Comparison of ENCODE assay signal across 8 mouse cellular contexts in the genomic region with DNA sequence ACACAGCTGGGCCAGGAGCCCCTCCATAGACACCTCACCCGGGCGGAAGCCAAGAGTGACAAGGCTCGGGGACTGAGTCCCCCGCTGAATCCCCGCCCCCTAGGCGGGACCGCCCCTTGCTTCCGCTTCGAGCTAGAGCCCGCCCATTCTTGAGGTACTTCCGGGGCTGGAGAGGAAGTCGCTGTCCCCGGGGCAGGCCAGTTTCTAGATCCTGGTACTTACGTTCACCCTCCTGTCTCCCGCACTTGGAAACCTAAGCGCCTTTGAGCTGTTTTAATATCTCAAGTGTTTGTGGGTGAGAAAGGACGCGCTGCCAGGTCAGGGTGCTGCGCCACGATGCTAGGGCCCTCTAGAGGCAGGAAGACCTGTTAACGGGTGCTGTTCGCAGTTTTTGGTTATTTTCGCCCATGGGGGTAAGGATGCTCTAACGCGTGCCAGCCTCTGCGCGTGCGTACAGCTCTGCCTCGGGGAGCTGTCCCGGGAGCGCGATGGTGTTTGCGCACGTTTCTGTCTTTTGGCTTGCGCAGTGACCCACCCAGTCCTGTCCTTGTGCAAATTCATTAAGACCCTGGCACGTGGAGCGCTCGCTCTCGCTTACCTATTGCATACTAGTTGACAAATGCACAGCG. TPM values are rescaled to one million over a fixed set of nuclear protein-coding genes. Genes with fewer than 3 reads are reported as not detected.
DNase-seq lines count a peak whose midpoint lies in the region; ATAC-seq and TF ChIP-seq lines count a peak whose summit lies in the region.

A gene (minus strand): TSS at position 447 of the 629 bp plus-strand sequence.

- ATAC-seq in forebrain, embryonic 12.5 days (ENCODE audit: low FRiP score) = peak; percentile 98
- ATAC-seq in heart, postnatal 0 days (ENCODE audit: insufficient read depth, low read depth) = peak; percentile 99
- peak; percentile 98 for ATAC-seq in liver, embryonic 16.5 days (ENCODE audit: low read depth)
- peak; percentile 99 for ATAC-seq in neural tube, embryonic 13.5 days (ENCODE audit: low read depth)

- DNase-seq in c-Kit-positive CD71-positive TER-119-positive erythroid progenitor cells, embryonic 14.5 days (ENCODE audit: low spot score) = peak; percentile 95
- peak; percentile 94 for DNase-seq in heart, postnatal 0 days (ENCODE audit: low spot score)
- peak; percentile 96 to 97 for DNase-seq in kidney, postnatal 4 days

- H3K36me3 ChIP-seq in E14TG2a.4 (ENCODE audit: insufficient read depth, low read length) = peaks cover 17% of the 10 kb centered on the region
- peaks cover 12% of the 10 kb centered on the region; the same call in 1 of the 2 replicates for H3K36me3 ChIP-seq in forebrain, embryonic 12.5 days (replicated peaks)
- H3K36me3 ChIP-seq in heart, postnatal 0 days (replicated peaks; ENCODE audit: control insufficient read depth, insufficient read depth, low read length) = 0 out of 2 replicates have a peak, but pooled peaks cover 5% of the 10 kb centered on the region
- H3K36me3 ChIP-seq in liver, embryonic 16.5 days (ENCODE audit: control insufficient read depth, insufficient read depth) = no peaks in the 10 kb centered on the region
- H3K36me3 ChIP-seq in neural tube, embryonic 13.5 days = peaks cover 14% of the 10 kb centered on the region
- no peaks in the 10 kb centered on the region for H3K36me3 ChIP-seq in testis, adult 2 months (ENCODE audit: control insufficient read depth, insufficient read depth, low read length)

- peak; percentile 39; the same call in 1 of the 2 replicates for TF ChIP-seq EP300 in heart, postnatal 0 days (IDR thresholded peaks at IDR 0.05; ENCODE audit: low read depth)

- TF ChIP-seq POLR2A in testis, adult 2 months (IDR thresholded peaks at IDR 0.05; ENCODE audit: control insufficient read depth, low read depth, low read length) = peak; percentile 86

- H3K4me2 ChIP-seq in forebrain, embryonic 12.5 days = peak within 1 kb of the TSS; percentile 85
- H3K4me2 ChIP-seq in heart, postnatal 0 days (ENCODE audit: low read depth, low read length) = peak within 1 kb of the TSS; percentile 86
- peak within 1 kb of the TSS; percentile 98 for H3K4me2 ChIP-seq in liver, embryonic 16.5 days (ENCODE audit: low read depth, low read length)
- H3K4me2 ChIP-seq in neural tube, embryonic 13.5 days = peak within 1 kb of the TSS; percentile 78

- no peaks in the 10 kb centered on the region for H3K9me3 ChIP-seq in E14TG2a.4 (ENCODE audit: low read length)
- H3K9me3 ChIP-seq in forebrain, embryonic 12.5 days = no peaks in the 10 kb centered on the region
- no peaks in the 10 kb centered on the region for H3K9me3 ChIP-seq in heart, postnatal 0 days (replicated peaks; ENCODE audit: control insufficient read depth, low read length)
- no peaks in the 10 kb centered on the region for H3K9me3 ChIP-seq in liver, embryonic 16.5 days (replicated peaks; ENCODE audit: control insufficient read depth, low read length)
- no peaks in the 10 kb centered on the region for H3K9me3 ChIP-seq in neural tube, embryonic 13.5 days

- H3K4me1 ChIP-seq in E14TG2a.4 (replicated peaks; ENCODE audit: low read depth, low read length) = peaks cover 37% of the 10 kb centered on the region
- peaks cover 11% of the 10 kb centered on the region for H3K4me1 ChIP-seq in forebrain, embryonic 12.5 days
- H3K4me1 ChIP-seq in heart, postnatal 0 days (ENCODE audit: control insufficient read depth, insufficient read depth) = 0 out of 2 replicates have a peak, but pooled peaks cover 8% of the 10 kb centered on the region
- peaks cover 14% of the 10 kb centered on the region for H3K4me1 ChIP-seq in liver, embryonic 16.5 days (ENCODE audit: control insufficient read depth, low read depth, low read length)
- H3K4me1 ChIP-seq in neural tube, embryonic 13.5 days (replicated peaks) = peaks cover 20% of the 10 kb centered on the region
- peaks cover 3% of the 10 kb centered on the region for H3K4me1 ChIP-seq in testis, adult 2 months (ENCODE audit: control insufficient read depth, insufficient read depth, low read length)

- H3K9ac ChIP-seq in forebrain, embryonic 12.5 days = peak within 1 kb of the TSS; percentile 85
- H3K9ac ChIP-seq in heart, postnatal 0 days (replicated peaks; ENCODE audit: low read depth, low read length) = peak within 1 kb of the TSS; percentile 72
- H3K9ac ChIP-seq in liver, embryonic 16.5 days (ENCODE audit: low read depth, low read length) = peak within 1 kb of the TSS; percentile 91
- H3K9ac ChIP-seq in neural tube, embryonic 13.5 days = peak within 1 kb of the TSS; percentile 90

- H3K27ac ChIP-seq in forebrain, embryonic 12.5 days = peak within 1 kb of the TSS; percentile 96
- H3K27ac ChIP-seq in heart, postnatal 0 days (ENCODE audit: low read depth) = peak within 1 kb of the TSS; percentile 83
- peak within 1 kb of the TSS; percentile 90 for H3K27ac ChIP-seq in liver, embryonic 16.5 days (ENCODE audit: low read length)
- peak within 1 kb of the TSS; percentile 95 for H3K27ac ChIP-seq in neural tube, embryonic 13.5 days (replicated peaks)
- H3K27ac ChIP-seq in testis, adult 2 months (ENCODE audit: control insufficient read depth, insufficient read depth, low read depth, low read length) = peak within 1 kb of the TSS; percentile 88

- peak within 1 kb of the TSS; percentile 92 for H3K4me3 ChIP-seq in E14TG2a.4 (replicated peaks; ENCODE audit: low read length)
- peak within 1 kb of the TSS; percentile 72 for H3K4me3 ChIP-seq in forebrain, embryonic 12.5 days (replicated peaks)
- peak within 1 kb of the TSS; percentile 63 for H3K4me3 ChIP-seq in heart, postnatal 0 days (ENCODE audit: low read depth, low read length)
- peak within 1 kb of the TSS; percentile 84 for H3K4me3 ChIP-seq in liver, embryonic 16.5 days (ENCODE audit: low read depth, low read length)
- peak within 1 kb of the TSS; percentile 71 for H3K4me3 ChIP-seq in neural tube, embryonic 13.5 days
- H3K4me3 ChIP-seq in testis, adult 2 months (ENCODE audit: control insufficient read depth, low read depth, low read length) = peak within 1 kb of the TSS; percentile 89

- no peak for TF ChIP-seq CTCF in E14TG2a.4 (conservative IDR thresholded peaks at IDR 0.05; ENCODE audit: low read length)
- peak; percentile 39 for TF ChIP-seq CTCF in heart, postnatal 0 days (IDR thresholded peaks at IDR 0.05; ENCODE audit: low read depth)
- peak; percentile 12; the same call in 1 of the 2 replicates for TF ChIP-seq CTCF in testis, adult 2 months (IDR thresholded peaks at IDR 0.05; ENCODE audit: control insufficient read depth, insufficient read depth, insufficient replicate concordance, low read depth, low read length)

- under 1% methylated on average over 40 of the region's 40 CpGs for WGBS in forebrain, embryonic 12.5 days
- WGBS in heart, postnatal 0 days = under 1% methylated on average over 33 of the region's 40 CpGs
- under 1% methylated on average over 40 of the region's 40 CpGs for WGBS in liver, embryonic 16.5 days (ENCODE audit: insufficient replicate concordance)
- WGBS in neural tube, embryonic 13.5 days = under 1% methylated on average over 40 of the region's 40 CpGs

- no peaks in the 10 kb centered on the region for H3K27me3 ChIP-seq in E14TG2a.4 (ENCODE audit: insufficient read depth, low read length)
- H3K27me3 ChIP-seq in forebrain, embryonic 12.5 days = 0 out of 2 replicates have a peak, but pooled peaks cover 3% of the 10 kb centered on the region
- no peaks in the 10 kb centered on the region for H3K27me3 ChIP-seq in heart, postnatal 0 days (ENCODE audit: control insufficient read depth, insufficient read depth, low read length)
- no peaks in the 10 kb centered on the region for H3K27me3 ChIP-seq in liver, embryonic 16.5 days (ENCODE audit: control insufficient read depth, insufficient read depth, low read depth, low read length)
- no peaks in the 10 kb centered on the region for H3K27me3 ChIP-seq in neural tube, embryonic 13.5 days
- no peaks in the 10 kb centered on the region for H3K27me3 ChIP-seq in testis, adult 2 months (ENCODE audit: control insufficient read depth, insufficient read depth, low read length)

RNA-seq across cellular contexts. Expression of the gene that starts here (rescaled TPM):
- 7.6 and 8.7 TPM in 2 replicates for polyA plus RNA-seq in forebrain, embryonic 12.5 days (2016; fragmentation: Nextera tagmentation; extraction: Ambion mirVana)
- 5.8 and 6.8 TPM in 2 replicates for total RNA-seq in heart, postnatal 0 days (2014; rRNA removed; ENCODE audit: low replicate concordance)
- 3.6 and 4.1 TPM in 2 replicates for polyA plus RNA-seq in heart, postnatal 0 days (2015; fragmentation: Nextera tagmentation; extraction: Ambion mirVana)
- polyA plus RNA-seq in liver, embryonic 16.5 days (2015; fragmentation: Nextera tagmentation; extraction: Ambion mirVana) = 1.7 and 2.0 TPM in 2 replicates
- polyA plus RNA-seq in neural tube, embryonic 13.5 days (2015; fragmentation: Nextera tagmentation; extraction: Ambion mirVana) = 8.1 and 9.2 TPM in 2 replicates
- polyA plus RNA-seq in testis, adult 2 months (2012; rRNA removed) = 8.8 and 8.9 TPM in 2 replicates

Comparison
In these comparisons a context has a peak if more than half of its experiments do, and no peak if none do; other contexts are left out.
1. Peak in every context shown above with its lines: DNase-seq, ATAC-seq, H3K4me3 ChIP-seq and H3K27ac ChIP-seq.